Mouse (Mus musculus) E14TG2a.4 (cell line): Measurements from ENCODE around the gene Cd209d.

Source experiments
- CTCF ChIP-seq: conservative IDR thresholded peaks from 2 replicates; pipeline ENCODE4 v1.5.1; 2014; ENCODE audit warnings: low read length
- NANOG ChIP-seq: IDR thresholded peaks from 2 replicates; pipeline ENCODE4 v1.6.1; 2014; ENCODE audit warnings: borderline replicate concordance, low read length, mixed read lengths
- POU5F1 ChIP-seq: IDR thresholded peaks from 2 replicates; pipeline ENCODE4 v1.6.1; 2014; ENCODE audit warnings: low read length, borderline replicate concordance

- TF ChIP-seq CTCF (no peak), NANOG (no peak), POU5F1 (no peak)
Observed at GRCm38 (mm10) chr8:3926744-3927143, 48.4 kb upstream of the Cd209d start, which contains the start of gene Cd209b.
